Mouse (Mus musculus) midbrain, embryonic 14.5 days (tissue): ENCODE measurements around the gene Btbd17. TPM values are rescaled to one million over a fixed set of nuclear protein-coding genes. Genes with fewer than 3 reads are reported as not detected.

Experiments
- ATAC-seq: fragments of 200-750 bp; cut with Nextera tagmentation; 2 replicates; pipeline ENCODE4 v1.8.0; 2017; ENCODE audit warnings: moderate number of reproducible peaks, moderate library complexity; ENCODE audit not compliant: low FRiP score, low TSS enrichment
- DNase-seq: peaks from one replicate; pipeline ENCODE4 v3.0.0-alpha.2; 2015
- H3K27ac ChIP-seq: fragments of 300-500 bp; sonication (generic); replicated peaks from 2 replicates; pipeline ENCODE4 v1.5.1; 2014; ENCODE audit warnings: mild to moderate bottlenecking, low read depth, low read length, moderate library complexity
- H3K27me3 ChIP-seq: fragments of 300-500 bp; sonication (generic); 2 replicates; pipeline ENCODE4 v1.6.1; 2014; ENCODE audit warnings: low read length, control low read depth, mixed read lengths; ENCODE audit not compliant: control insufficient read depth, insufficient read depth
- H3K36me3 ChIP-seq: fragments of 300-500 bp; sonication (generic); 2 replicates; pipeline ENCODE4 v1.6.1; 2014; ENCODE audit warnings: low read length, control low read depth; ENCODE audit not compliant: control insufficient read depth, insufficient read depth
- H3K4me1 ChIP-seq: fragments of 300-500 bp; sonication (generic); 2 replicates; pipeline ENCODE4 v1.6.1; 2014; ENCODE audit warnings: mild to moderate bottlenecking, antibody characterized with exemption, low read length, control low read depth; ENCODE audit not compliant: control insufficient read depth, insufficient read depth
- H3K4me2 ChIP-seq: fragments of 300-500 bp; sonication (generic); 2 replicates; pipeline ENCODE4 v1.6.1; 2014; ENCODE audit warnings: mild to moderate bottlenecking, low read length, moderate library complexity
- H3K4me3 ChIP-seq: fragments of 300-500 bp; sonication (generic); replicated peaks from 2 replicates; pipeline ENCODE4 v1.5.1; 2014; ENCODE audit warnings: low read depth, low read length
- H3K9ac ChIP-seq: fragments of 300-500 bp; sonication (generic); replicated peaks from 2 replicates; pipeline ENCODE4 v1.6.1; 2014; ENCODE audit warnings: mild to moderate bottlenecking, low read length, moderate library complexity
- H3K9me3 ChIP-seq: fragments of 300-500 bp; sonication (generic); 2 replicates; pipeline ENCODE4 v1.6.1; 2016; ENCODE audit warnings: low read length, control low read depth, mixed read lengths; ENCODE audit not compliant: control insufficient read depth
- WGBS: fragments of 180-500 bp; shearing (Covaris S2); extraction: QIAGEN DNeasy Blood & Tissue Kit; methylation state at CpG from one replicate; pipeline ENCODE4 v1.1.7; 2014; 5-methylcytosine and 5-hydroxymethylcytosine counted together
- polyA plus RNA-seq: library from polyadenylated mRNA; unstranded; fragments of >200 nt; fragmentation: Nextera tagmentation; extraction: Ambion mirVana; gene quantifications from 2 replicates; pipeline ENCODE4 v1.2.1, GENCODE M21; 2014

The Btbd17 gene
- polyA plus RNA-seq, 1 experiment from 2014 or later, result 21.6 TPM

GRCm38 (mm10) chr11:114809371-114809770 lies 13.6 kb upstream of the Btbd17 start:
- Histone ChIP-seq H3K4me1 (peaks cover 6% of the 10 kb centered on the region; the same call in 1 of the 2 replicates), H3K4me2 (no peak overlapping the region), H3K9ac (no peak overlapping the region), H3K27me3 (no peaks in the 10 kb centered on the region), H3K9me3 (no peaks in the 10 kb centered on the region), H3K36me3 (no peaks in the 10 kb centered on the region), H3K27ac (no peak overlapping the region), H3K4me3 (no peak overlapping the region)
- ATAC-seq, result no peak
- no peak for DNase-seq
- 94% methylated on average over 1 of the region's 1 CpGs for WGBS

- peaks cover 14% of the 10 kb centered on the region; the same call in 1 of the 2 replicates for H3K4me1 ChIP-seq
- H3K27ac ChIP-seq, result no peak overlapping the region
- WGBS, result 21% methylated on average over 14 of the region's 14 CpGs
- H3K9me3 ChIP-seq, result no peaks in the 10 kb centered on the region
- H3K4me2 ChIP-seq, result no peak overlapping the region
- DNase-seq, result no peak
- no peak overlapping the region for H3K9ac ChIP-seq
- H3K27me3 ChIP-seq, result no peaks in the 10 kb centered on the region
- H3K36me3 ChIP-seq, result no peaks in the 10 kb centered on the region
- ATAC-seq, result no peak
- no peak overlapping the region for H3K4me3 ChIP-seq
These were observed 12.1 kb upstream of the Btbd17 start for GRCm38 (mm10) chr11:114807686-114808427.

GRCm38 (mm10) chr11:114807025-114807424 lies 11.3 kb upstream of the Btbd17 start:
- no peak for ATAC-seq
- H3K9me3 ChIP-seq, result no peaks in the 10 kb centered on the region
- no peak overlapping the region for H3K9ac ChIP-seq
- no peaks in the 10 kb centered on the region for H3K36me3 ChIP-seq
- WGBS, result 52% methylated on average over 2 of the region's 2 CpGs
- DNase-seq, result no peak
- no peak overlapping the region for H3K27ac ChIP-seq
- H3K4me3 ChIP-seq, result no peak overlapping the region
- H3K27me3 ChIP-seq, result no peaks in the 10 kb centered on the region
- H3K4me1 ChIP-seq, result peaks cover 15% of the 10 kb centered on the region; the same call in 1 of the 2 replicates
- no peak overlapping the region for H3K4me2 ChIP-seq

GRCm38 (mm10) chr11:114803990-114804389 lies 8.2 kb upstream of the Btbd17 start:
- no peak for DNase-seq
- H3K4me1 ChIP-seq, result peaks cover 15% of the 10 kb centered on the region; the same call in 1 of the 2 replicates
- H3K9ac ChIP-seq, result no peak overlapping the region
- H3K4me3 ChIP-seq, result no peak overlapping the region
- H3K27ac ChIP-seq, result no peak overlapping the region
- H3K9me3 ChIP-seq, result no peaks in the 10 kb centered on the region
- H3K4me2 ChIP-seq, result no peak overlapping the region
- no peaks in the 10 kb centered on the region for H3K36me3 ChIP-seq
- WGBS, result 14% methylated on average over 8 of the region's 8 CpGs
- no peaks in the 10 kb centered on the region for H3K27me3 ChIP-seq
- ATAC-seq, result no peak

GRCm38 (mm10) chr11:114802540-114803267 lies 7.0 kb upstream of the Btbd17 start:
- Histone ChIP-seq H3K27me3 (no peaks in the 10 kb centered on the region), H3K9me3 (no peaks in the 10 kb centered on the region), H3K9ac (no peak overlapping the region; the same call in 1 of the 2 replicates), H3K36me3 (no peaks in the 10 kb centered on the region), H3K4me3 (no peak overlapping the region), H3K4me2 (no peak overlapping the region), H3K4me1 (peaks cover 15% of the 10 kb centered on the region; the same call in 1 of the 2 replicates), H3K27ac (no peak overlapping the region)
- 71% methylated on average over 15 of the region's 15 CpGs for WGBS
- ATAC-seq (no peak), DNase-seq (no peak)

GRCm38 (mm10) chr11:114801906-114802305 lies 6.2 kb upstream of the Btbd17 start:
- Histone ChIP-seq H3K9ac (no peak overlapping the region), H3K4me2 (no peak overlapping the region), H3K36me3 (no peaks in the 10 kb centered on the region), H3K27ac (no peak overlapping the region), H3K9me3 (no peaks in the 10 kb centered on the region), H3K4me1 (peaks cover 14% of the 10 kb centered on the region; the same call in 1 of the 2 replicates), H3K4me3 (no peak overlapping the region), H3K27me3 (no peaks in the 10 kb centered on the region)
- 80% methylated on average over 1 of the region's 1 CpGs for WGBS
- ATAC-seq, result no peak
- no peak for DNase-seq

- Histone ChIP-seq H3K4me3 (no peak within 1 kb of the TSS), H3K9me3 (no peaks in the 10 kb centered on the region), H3K4me1 (peaks cover 36% of the 10 kb centered on the region), H3K27ac (no peak within 1 kb of the TSS), H3K4me2 (no peak within 1 kb of the TSS), H3K9ac (no peak within 1 kb of the TSS), H3K36me3 (no peaks in the 10 kb centered on the region), H3K27me3 (no peaks in the 10 kb centered on the region)
- WGBS, result 96% methylated on average over 3 of the region's 3 CpGs
- DNase-seq, result no peak
- no peak for ATAC-seq
These were observed 2.9 kb upstream of the Btbd17 start, which contains the start of gene Gpr142 for GRCm38 (mm10) chr11:114798624-114799023. Gpr142 (plus strand) TSS chr11:114798924.

- H3K27me3 ChIP-seq, result no peaks in the 10 kb centered on the region
These were observed 2.2 kb upstream of the Btbd17 start for GRCm38 (mm10) chr11:114797981-114798380.

More at GRCm38 (mm10) chr11:114797981-114798380, 2.2 kb upstream of the Btbd17 start:
- Histone ChIP-seq H3K4me3 (no peak overlapping the region), H3K36me3 (no peaks in the 10 kb centered on the region), H3K4me1 (peaks cover 37% of the 10 kb centered on the region), H3K9ac (no peak overlapping the region), H3K9me3 (no peaks in the 10 kb centered on the region), H3K4me2 (no peak overlapping the region), H3K27ac (no peak overlapping the region)
- WGBS, result 96% methylated on average over 3 of the region's 3 CpGs
- ATAC-seq (no peak), DNase-seq (no peak)
